Mouse (Mus musculus) spleen, adult 2 months (tissue): ENCODE results near the gene Sec22a.

Source experiments
- CTCF ChIP-seq: fragments of 200-500 bp; IDR thresholded peaks from 2 replicates; pipeline ENCODE4 v1.5.1; 2011; ENCODE audit warnings: mild to moderate bottlenecking, inconsistent platforms; ENCODE audit not compliant: insufficient read depth, insufficient read length, insufficient replicate concordance; ENCODE audit errors: extremely low read depth
- POLR2A ChIP-seq: fragments of 200-500 bp; IDR thresholded peaks from 2 replicates; pipeline ENCODE4 v1.6.1; 2011; ENCODE audit warnings: low read depth, low read length, inconsistent platforms

- TF ChIP-seq CTCF (no peak), POLR2A (no peak)
Observed at GRCm38 (mm10) chr16:35303721-35304120, 60.0 kb downstream of the Sec22a start.
